Comparison of ENCODE assay signal across 8 mouse cellular contexts in the genomic region with DNA sequence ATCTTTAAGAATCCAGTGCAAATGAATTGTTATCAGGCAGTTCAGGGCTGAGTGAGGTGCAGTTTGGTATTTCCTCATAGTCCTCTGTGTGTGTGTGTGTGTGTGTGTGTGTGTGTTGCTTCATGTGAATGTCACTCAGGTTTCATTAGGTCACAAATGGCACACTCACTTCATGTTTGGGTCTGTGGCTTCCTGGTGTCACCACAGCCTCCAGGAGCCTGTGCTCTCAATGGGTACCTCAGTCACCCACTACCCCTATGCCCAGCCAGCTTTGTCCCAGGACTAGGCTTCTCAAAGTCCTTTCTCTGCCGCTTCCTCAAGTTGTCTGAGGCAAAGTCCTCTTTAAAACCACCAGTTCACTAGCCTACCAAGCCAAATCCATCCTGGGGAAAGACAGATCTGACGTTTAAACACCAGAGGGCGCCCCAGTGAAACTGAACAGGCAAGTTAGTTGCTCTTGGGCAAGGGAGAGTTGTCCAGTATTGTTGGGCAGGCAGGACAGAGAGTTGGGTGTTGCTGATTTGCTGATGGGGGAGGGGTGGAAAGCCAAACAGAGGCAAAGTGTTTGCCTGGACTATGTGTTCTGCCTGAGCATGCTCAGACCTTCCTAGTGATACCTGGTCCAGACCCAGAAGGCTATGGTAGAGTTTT. TPM values are rescaled to one million over a fixed set of nuclear protein-coding genes. Genes with fewer than 3 reads are reported as not detected.
DNase-seq lines count a peak whose midpoint lies in the region; ATAC-seq lines count a peak whose summit lies in the region.

No protein-coding gene starts in this region.

- H3K36me3 ChIP-seq in forebrain, embryonic 11.5 days (ENCODE audit: control insufficient read depth, insufficient read depth, low read length) = no peaks in the 10 kb centered on the region
- no peaks in the 10 kb centered on the region for H3K36me3 ChIP-seq in forebrain, embryonic 13.5 days (ENCODE audit: poor library complexity, severe bottlenecking)
- H3K36me3 ChIP-seq in kidney, embryonic 16.5 days (ENCODE audit: insufficient read depth, low read length) = no peaks in the 10 kb centered on the region
- peaks cover 5% of the 10 kb centered on the region for H3K36me3 ChIP-seq in splenic B cell, adult 2 months (ENCODE audit: control insufficient read depth, insufficient read depth, low read length, poor library complexity, severe bottlenecking)

- no peak overlapping the region for H3K4me2 ChIP-seq in forebrain, embryonic 11.5 days (ENCODE audit: low read depth, low read length, severe bottlenecking)
- no peak overlapping the region for H3K4me2 ChIP-seq in forebrain, embryonic 13.5 days
- H3K4me2 ChIP-seq in kidney, embryonic 16.5 days (replicated peaks; ENCODE audit: low read depth, low read length) = no peak overlapping the region

- 12% methylated on average over 3 of the region's 3 CpGs for WGBS in forebrain, embryonic 11.5 days
- 5% methylated on average over 3 of the region's 3 CpGs for WGBS in forebrain, embryonic 13.5 days
- WGBS in kidney, embryonic 16.5 days = 5% methylated on average over 3 of the region's 3 CpGs

- H3K27me3 ChIP-seq in forebrain, embryonic 11.5 days (ENCODE audit: control insufficient read depth, insufficient read depth, low read length) = no peaks in the 10 kb centered on the region
- H3K27me3 ChIP-seq in forebrain, embryonic 13.5 days = no peaks in the 10 kb centered on the region
- no peaks in the 10 kb centered on the region for H3K27me3 ChIP-seq in kidney, embryonic 16.5 days (ENCODE audit: insufficient read depth, low read length)
- H3K27me3 ChIP-seq in splenic B cell, adult 2 months (ENCODE audit: control insufficient read depth, insufficient read depth, low read length, poor library complexity, severe bottlenecking) = no peaks in the 10 kb centered on the region; the same call in 1 of the 2 replicates

- H3K4me1 ChIP-seq in forebrain, embryonic 11.5 days (replicated peaks; ENCODE audit: control insufficient read depth, insufficient read depth, low read length) = no peaks in the 10 kb centered on the region
- H3K4me1 ChIP-seq in forebrain, embryonic 13.5 days = no peaks in the 10 kb centered on the region
- H3K4me1 ChIP-seq in kidney, embryonic 16.5 days (ENCODE audit: insufficient read depth, low read length) = no peaks in the 10 kb centered on the region

- H3K9me3 ChIP-seq in forebrain, embryonic 11.5 days (ENCODE audit: control insufficient read depth, low read length) = no peaks in the 10 kb centered on the region
- H3K9me3 ChIP-seq in forebrain, embryonic 13.5 days (replicated peaks) = no peaks in the 10 kb centered on the region
- no peaks in the 10 kb centered on the region for H3K9me3 ChIP-seq in kidney, embryonic 16.5 days (ENCODE audit: low read length)

- H3K9ac ChIP-seq in forebrain, embryonic 11.5 days (ENCODE audit: low read length) = no peak overlapping the region
- H3K9ac ChIP-seq in forebrain, embryonic 13.5 days = no peak overlapping the region
- no peak overlapping the region for H3K9ac ChIP-seq in kidney, embryonic 16.5 days (replicated peaks; ENCODE audit: low read length)

- ATAC-seq in forebrain, embryonic 11.5 days (replicated peaks; ENCODE audit: low FRiP score) = 0 out of 2 replicates have a peak, but pooled peaks have one; percentile 21
- ATAC-seq in forebrain, embryonic 13.5 days = no peak
- peak; percentile 54; the same call in 1 of the 2 replicates for ATAC-seq in kidney, embryonic 16.5 days (ENCODE audit: low FRiP score, low TSS enrichment)

- no peak overlapping the region for H3K4me3 ChIP-seq in forebrain, embryonic 11.5 days (ENCODE audit: low read depth, low read length)
- H3K4me3 ChIP-seq in forebrain, embryonic 13.5 days = no peak overlapping the region
- H3K4me3 ChIP-seq in kidney, embryonic 16.5 days (ENCODE audit: low read length) = no peak overlapping the region

- no peak overlapping the region for H3K27ac ChIP-seq in forebrain, embryonic 11.5 days (ENCODE audit: low read depth, low read length)
- no peak overlapping the region for H3K27ac ChIP-seq in forebrain, embryonic 13.5 days
- H3K27ac ChIP-seq in kidney, embryonic 16.5 days (ENCODE audit: low read length) = no peak overlapping the region

- DNase-seq in forebrain, embryonic 11.5 days (ENCODE audit: low spot score) = peak; percentile 81
- DNase-seq in embryo, embryonic 10 days (ENCODE audit: low spot score) = peak; percentile 79
- peak; percentile 91 for DNase-seq in heart, adult 8-10 months (ENCODE audit: low spot score)
- peak; percentile 75 for DNase-seq in liver
- peak; percentile 60 to 65 for DNase-seq in natural killer cell, adult 2 months (ENCODE audit: low spot score in 2 of 2)
- DNase-seq in splenic B cell, adult 2 months (ENCODE audit: low read depth, low spot score) = peak; percentile 76

RNA-seq across cellular contexts. Expression of gene Gm10309, which starts 20.8 kb away (rescaled TPM):
- 0.13 and 0.24 TPM in 2 replicates for polyA plus RNA-seq in forebrain, embryonic 11.5 days (2014; fragmentation: Nextera tagmentation; extraction: Ambion mirVana)
- 0.25 and 0.37 TPM in 2 replicates for polyA plus RNA-seq in forebrain, embryonic 13.5 days (2015; fragmentation: Nextera tagmentation; extraction: Ambion mirVana)
- total RNA-seq in heart, adult 8-10 months (2022) = not detected
- polyA plus RNA-seq in kidney, embryonic 16.5 days (2015; fragmentation: Nextera tagmentation; extraction: Ambion mirVana) = 0.25 and 0.50 TPM in 2 replicates
